Mouse (Mus musculus) cerebral cortex, adult 2 months (tissue): ENCODE measurements around the gene Tmem88.

ENCODE experiments used
- WGBS: fragments of 180-500 bp; shearing (Covaris S2); methylation state at CpG from one replicate; pipeline ENCODE4 v1.1.7; 2018; 5-methylcytosine and 5-hydroxymethylcytosine counted together

Gene Tmem88

GRCm38 (mm10) chr11:69403691-69404594 is 5.9 kb upstream of the Tmem88 start:
- WGBS, result 88% methylated on average over 37 of the region's 38 CpGs

- 84% methylated on average over 12 of the region's 12 CpGs for WGBS
Measured at GRCm38 (mm10) chr11:69401987-69402386, 4.0 kb upstream of the Tmem88 start.

GRCm38 (mm10) chr11:69401210-69401637 is 3.2 kb upstream of the Tmem88 start:
- WGBS, result 13% methylated on average over 22 of the region's 22 CpGs

GRCm38 (mm10) chr11:69400083-69400850 is 2.2 kb upstream of the Tmem88 start:
- 82% methylated on average over 25 of the region's 25 CpGs for WGBS

DNA sequence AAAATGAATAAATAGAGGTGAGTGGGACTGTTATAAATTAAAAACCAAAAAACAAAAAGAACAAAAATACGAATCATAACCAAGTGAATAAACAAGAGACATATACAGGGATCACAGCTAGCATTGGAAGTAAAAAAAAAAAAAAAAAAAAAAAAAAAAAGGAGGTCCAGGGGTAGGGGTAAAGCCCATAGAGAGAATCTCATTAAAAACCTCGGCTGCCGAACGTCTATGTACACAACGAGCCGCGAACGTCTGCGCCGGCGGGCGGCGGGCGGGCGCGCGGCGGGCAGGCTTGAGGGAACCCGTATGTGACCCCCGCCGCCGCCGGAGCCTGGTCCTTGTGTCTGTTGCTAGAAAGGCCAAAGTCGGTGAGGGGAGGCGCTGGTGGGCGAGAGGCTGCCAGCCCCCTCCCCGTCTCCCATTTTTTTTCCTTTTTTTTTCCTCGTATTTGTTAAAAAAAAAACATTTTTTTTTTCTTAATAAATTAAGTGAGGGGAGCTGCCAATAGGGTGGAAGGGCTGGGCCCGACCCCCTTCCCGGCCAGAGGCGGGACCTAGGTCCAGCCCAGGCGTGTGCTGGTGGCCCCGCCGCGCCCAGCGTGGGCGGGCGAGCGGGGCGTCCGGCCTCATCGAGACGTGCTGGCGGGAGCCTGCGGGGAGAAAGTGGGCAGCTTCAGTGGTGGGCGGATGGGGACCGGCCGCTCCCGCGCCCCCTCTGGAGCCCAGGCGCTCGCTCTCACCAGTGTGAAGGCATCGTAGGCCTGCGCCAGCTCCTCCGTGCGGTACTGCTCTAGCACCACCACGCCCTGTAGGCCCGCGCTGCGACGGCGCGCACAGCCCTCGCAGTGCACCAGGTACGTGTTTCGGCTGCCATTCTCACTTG is 1.4 kb upstream of the Tmem88 start:
- 51% methylated on average over 66 of the region's 66 CpGs for WGBS

DNA sequence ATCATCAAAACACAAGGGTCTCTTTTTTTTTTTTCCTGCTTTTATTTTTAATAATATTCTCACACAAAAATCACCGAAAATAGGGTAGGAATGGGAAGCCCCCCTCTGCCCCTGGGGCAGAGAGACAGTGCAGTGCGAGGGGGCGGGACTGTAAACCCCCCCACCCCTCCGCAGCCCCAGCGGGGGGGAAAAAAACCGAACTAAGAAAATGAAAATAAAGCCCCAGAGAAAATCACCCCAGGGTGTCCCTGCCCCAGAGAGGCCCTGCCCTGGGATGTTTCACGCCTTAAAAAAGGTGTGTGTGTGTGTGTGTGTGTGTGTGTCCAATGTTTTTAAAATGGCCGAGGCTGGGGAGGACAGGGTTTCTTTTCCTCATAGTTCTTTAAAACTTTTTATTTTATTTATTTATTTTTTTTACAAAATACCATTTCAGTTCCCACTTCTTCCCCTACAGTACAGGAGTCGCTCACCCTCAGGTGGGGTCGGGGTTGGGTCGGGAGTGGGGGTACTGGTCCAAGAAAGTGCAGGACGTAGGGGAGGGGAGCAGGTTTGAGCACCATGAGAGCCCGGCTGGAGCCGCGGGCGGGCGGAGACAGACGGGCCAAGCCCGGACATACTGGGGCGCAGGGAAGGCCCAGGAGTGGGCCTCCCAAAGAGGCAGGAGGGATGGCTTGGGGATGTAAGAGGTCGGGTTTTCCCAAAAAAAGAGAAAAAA is 609 bp upstream of the Tmem88 start:
- WGBS, result 51% methylated on average over 21 of the region's 21 CpGs

DNA sequence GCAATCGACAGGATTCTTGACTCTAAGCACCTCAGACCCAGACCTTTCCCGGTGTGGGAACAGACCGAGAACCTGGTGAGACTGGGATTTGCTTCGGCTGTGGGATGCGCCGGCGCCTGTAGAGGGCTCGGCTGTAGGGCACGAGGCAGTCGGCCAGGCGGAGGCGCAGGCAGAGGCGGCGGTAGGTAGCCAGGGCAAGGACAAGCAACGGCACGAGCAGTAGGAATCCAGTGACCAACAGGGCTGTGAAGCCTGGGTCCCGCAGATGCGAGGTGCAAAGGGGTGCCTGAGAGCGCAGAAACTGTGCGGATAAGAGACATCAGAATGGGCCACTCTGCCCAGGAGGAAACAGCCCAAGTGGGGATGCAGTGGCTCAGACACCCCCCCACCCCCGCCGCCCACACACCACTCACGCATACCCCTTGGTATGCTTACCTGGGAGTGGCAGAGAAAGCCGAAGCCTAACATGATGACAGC is 415 bp downstream of the Tmem88 start:
- WGBS, result 26% methylated on average over 24 of the region's 24 CpGs

DNA sequence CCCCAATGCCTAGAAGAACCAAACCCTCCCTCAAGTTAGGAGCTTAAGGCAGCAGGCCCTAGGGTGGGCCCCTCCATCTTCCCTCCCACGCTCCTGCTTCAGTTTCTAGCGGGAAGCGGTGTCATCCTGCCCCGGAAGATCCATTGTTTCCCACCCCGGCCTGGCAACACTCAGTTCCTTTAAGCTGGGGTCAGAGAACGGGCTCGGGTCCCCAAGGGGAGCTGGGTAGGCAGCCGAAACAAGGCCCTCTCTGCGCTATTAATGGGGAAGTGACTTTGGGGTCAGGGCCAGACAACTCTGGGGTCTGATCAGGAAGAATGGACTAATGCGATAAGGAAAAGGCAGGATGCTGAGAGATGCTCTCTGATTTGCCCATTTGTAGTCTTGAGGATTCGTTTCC is 1.3 kb downstream of the Tmem88 start:
- WGBS, result 25% methylated on average over 11 of the region's 11 CpGs

DNA sequence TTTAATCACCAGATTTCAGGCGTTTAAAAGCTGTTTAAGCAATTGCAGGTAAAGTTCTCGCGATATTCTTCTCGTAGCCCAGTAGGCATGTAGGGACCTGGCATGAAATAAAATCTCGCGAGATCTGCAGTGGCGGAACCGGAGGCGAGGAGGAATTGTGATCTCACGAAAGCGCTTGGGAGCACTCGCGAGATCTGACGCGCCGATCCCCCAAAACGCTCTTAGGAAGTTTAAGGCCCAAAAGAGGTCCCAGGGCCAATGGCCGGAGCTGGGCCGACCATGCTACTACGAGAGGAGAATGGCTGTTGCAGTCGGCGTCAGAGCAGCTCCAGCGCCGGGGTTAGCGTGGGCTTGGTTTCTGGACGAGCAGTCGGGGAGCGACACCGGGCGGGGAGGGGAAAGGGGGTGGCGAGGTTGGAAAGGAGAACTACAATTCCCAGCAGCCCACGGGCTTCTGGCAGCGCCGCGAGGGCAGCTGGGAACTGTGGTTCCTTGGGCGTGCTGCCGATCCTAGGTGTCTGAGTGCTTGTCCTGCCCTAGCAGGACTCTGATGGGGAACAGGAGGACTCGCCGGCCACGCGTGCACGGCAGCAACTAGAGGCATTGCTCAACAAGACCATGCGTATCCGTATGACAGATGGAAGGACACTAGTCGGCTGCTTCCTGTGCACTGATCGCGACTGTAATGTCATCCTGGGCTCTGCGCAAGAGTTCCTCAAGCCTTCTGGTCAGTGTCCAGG is 2.2 kb downstream of the Tmem88 start:
- under 1% methylated on average over 48 of the region's 48 CpGs for WGBS

DNA sequence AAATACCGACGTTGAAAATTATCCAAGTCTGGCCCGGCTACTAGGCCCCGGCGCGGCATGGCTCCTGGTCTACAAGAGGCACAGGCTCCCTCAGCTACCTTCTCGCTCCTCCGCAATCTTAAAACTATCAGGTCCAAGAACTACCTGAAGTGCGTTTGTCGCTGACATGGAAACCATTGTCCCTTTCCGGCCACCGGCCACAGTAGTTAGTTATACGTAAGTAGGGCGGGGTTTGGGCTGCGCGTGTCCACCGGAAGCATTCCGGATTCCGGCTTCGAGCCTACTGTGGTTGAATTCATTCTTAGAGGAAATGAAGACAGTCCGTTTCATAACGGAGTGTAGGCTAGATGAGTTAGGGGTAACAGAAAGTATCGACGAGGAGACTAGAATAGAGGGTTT is 2.8 kb downstream of the Tmem88 start, which contains the start of the genes Naa38 and Cyb5d1:
Gene Naa38, plus strand, starts transcription at position 253 of the 399 bp plus-strand sequence.
Gene Cyb5d1, minus strand, starts transcription at position 397 of the 399 bp plus-strand sequence.
- under 1% methylated on average over 24 of the region's 24 CpGs for WGBS

DNA sequence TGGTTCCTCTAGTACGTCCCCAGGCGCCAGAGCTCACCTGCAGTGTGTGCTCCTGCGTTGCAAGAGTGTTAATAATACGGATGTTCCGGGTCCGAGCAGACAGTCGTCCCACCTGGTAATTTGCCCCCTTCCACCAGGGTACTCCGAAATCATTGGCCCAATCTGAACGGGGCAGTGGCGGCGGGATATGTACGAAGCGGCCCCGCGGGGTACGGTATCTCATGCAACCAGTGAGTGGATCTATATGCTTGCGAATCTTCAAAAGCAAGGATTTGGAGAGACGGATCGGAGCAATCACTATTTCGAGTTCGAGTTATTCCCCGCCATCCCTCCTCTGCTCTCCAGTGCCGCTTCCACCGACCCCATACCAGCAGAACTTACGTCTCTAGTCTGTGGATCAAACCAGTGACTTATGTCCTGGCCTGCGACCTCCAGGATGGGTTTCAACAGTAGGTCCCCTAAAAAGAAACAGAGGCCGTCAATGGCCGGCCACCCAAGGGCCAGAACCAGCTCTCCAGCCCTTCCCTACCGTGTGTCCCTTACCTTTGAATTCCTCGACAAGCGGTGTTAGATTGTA is 3.4 kb downstream of the Tmem88 start:
- WGBS, result under 1% methylated on average over 31 of the region's 31 CpGs

DNA sequence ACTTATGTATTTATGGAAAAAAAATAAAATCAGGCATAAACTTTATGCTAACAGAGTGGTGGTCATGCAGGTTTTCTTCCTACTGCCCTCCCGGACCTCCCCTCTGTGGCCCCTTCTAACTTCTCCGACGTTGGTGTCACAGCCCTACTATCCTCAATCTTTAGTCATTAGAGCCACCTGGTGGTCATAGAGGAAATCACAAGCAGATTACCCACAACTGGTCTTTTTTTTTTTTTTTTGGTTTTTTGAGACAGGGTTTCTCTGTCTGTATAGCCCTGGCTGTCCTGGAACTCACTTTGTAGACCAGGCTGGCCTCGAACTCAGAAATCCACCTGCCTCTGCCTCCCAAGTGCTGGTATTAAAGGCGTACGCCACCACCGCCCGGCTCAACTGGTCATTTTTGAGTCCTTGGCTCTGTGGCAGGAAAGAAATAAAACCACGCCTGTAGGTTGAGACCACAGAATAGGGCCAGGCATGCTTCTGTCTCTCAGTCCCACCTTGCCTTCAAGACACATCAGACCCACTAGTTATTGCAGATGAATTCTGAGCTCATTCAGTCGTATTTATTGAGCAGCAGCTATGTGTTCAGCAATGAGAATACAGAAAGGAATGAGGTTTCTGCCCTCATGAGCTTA is 7.5 kb downstream of the Tmem88 start:
- WGBS, result 52% methylated on average over 10 of the region's 10 CpGs

DNA sequence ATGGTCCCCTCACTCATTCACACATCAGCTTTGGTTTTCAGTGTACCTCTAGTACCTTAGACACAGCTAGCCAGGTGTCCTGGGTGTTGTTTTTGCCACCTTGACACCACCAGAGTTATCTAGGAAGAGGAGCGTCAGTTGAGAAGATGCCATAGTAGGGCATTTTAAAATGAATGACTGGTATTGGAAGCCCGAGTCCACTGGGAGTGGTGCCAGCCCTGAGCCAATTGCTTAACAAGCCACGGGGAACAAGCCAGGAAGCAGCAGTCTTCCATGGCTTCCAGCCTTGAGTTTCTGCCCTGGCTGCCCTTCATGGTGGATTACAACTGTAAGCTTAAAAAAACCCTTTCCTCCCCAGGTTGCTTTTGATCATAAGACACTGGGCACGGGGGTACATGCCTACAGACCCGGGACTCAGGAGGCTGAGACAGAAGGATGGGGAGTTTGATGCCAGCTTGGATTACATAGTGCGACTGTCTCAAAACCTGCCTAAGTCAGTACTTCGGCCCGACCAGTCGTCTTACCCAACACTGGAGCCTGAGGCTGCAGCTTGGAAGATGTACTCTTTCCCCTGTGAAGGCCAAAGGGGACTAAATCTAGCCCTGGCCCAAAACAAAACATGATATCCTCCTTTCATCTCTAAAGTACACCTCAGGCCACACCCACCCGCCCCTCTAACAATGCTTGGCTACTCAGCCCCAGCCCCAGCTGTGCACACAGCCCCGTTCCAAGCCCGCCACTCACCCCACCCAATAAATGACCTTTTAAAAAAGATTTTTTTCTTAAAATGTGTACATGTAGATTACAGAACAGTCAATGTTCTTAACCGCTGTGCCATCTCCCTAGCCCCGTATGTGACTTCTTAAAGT is 8.3 kb downstream of the Tmem88 start:
- 34% methylated on average over 14 of the region's 14 CpGs for WGBS

GRCm38 (mm10) chr11:69388680-69389079 is 9.4 kb downstream of the Tmem88 start:
- WGBS, result 86% methylated on average over 4 of the region's 4 CpGs

GRCm38 (mm10) chr11:69386758-69387157 is 11.3 kb downstream of the Tmem88 start:
- WGBS, result 66% methylated on average over 7 of the region's 7 CpGs

- WGBS, result 77% methylated on average over 6 of the region's 6 CpGs
Measured at GRCm38 (mm10) chr11:69384979-69385378, 13.1 kb downstream of the Tmem88 start.

DNA sequence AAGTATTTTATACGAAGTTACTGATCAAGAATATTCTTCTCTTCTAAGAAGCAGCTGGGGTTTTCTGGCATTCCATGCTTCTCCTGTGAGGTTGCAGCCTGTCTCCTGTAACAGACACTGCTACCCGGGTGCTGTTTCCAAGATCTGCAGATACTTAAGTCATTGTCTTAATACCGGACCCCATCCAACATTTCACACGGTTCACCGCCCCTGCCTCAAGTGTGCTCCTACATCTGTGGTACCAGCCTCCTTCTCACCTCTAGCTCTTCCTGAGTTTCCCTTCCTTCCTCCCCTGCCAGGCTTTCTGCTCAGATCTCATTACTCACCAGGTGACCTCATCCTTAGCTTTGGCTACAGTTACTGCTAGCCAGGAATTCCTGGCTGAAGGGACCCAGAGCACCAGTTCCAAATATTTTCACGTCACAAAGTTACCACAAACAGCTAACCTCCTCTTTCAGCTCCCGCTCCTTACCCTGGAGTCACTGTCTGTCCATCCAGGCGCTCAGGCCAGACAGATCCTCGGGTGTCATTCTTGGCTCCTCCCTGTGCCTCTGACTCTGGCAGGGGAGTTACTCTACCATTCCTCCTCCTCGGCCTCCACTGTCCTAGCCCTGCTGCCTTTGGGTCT is 15.4 kb downstream of the Tmem88 start:
- WGBS, result 64% methylated on average over 10 of the region's 10 CpGs

GRCm38 (mm10) chr11:69381356-69381755 is 16.7 kb downstream of the Tmem88 start:
- WGBS, result 75% methylated on average over 6 of the region's 6 CpGs
